In genomic region chr4:120697799-120698484, GRCm38 (mm10) we compare ENCODE assay signal across 9 mouse cellular contexts. TPM values are rescaled to one million over a fixed set of nuclear protein-coding genes. Genes with fewer than 3 reads are reported as not detected.
DNase-seq lines count a peak whose midpoint lies in the region; ATAC-seq lines count a peak whose summit lies in the region.
"Had no signal": no experiment of that assay in that cellular context is flagged by ENCODE, and none has a peak within 500 bp of the region (broad histone marks: within the 10 kb centered on the region; RNA-seq: fewer than 3 reads in every experiment).

No protein-coding gene starts in this region.

- H3K27me3 ChIP-seq in heart, embryonic 15.5 days, result peaks cover 60% of the 10 kb centered on the region
- H3K27me3 ChIP-seq in intestine, embryonic 14.5 days (replicated peaks; ENCODE audit: control insufficient read depth, insufficient read depth, low read length), result peaks cover 16% of the 10 kb centered on the region
- peaks cover 43% of the 10 kb centered on the region for H3K27me3 ChIP-seq in midbrain, embryonic 13.5 days

- H3K36me3 ChIP-seq in heart, embryonic 15.5 days, result no peaks in the 10 kb centered on the region
- H3K36me3 ChIP-seq in intestine, embryonic 14.5 days (ENCODE audit: control insufficient read depth, insufficient read depth, low read length), result no peaks in the 10 kb centered on the region
- H3K36me3 ChIP-seq in midbrain, embryonic 13.5 days, result peaks cover 2% of the 10 kb centered on the region; the same call in 1 of the 2 replicates

- WGBS in heart, embryonic 15.5 days, result 17% methylated on average over 35 of the region's 35 CpGs
- WGBS in intestine, embryonic 14.5 days, result 17% methylated on average over 35 of the region's 35 CpGs
- WGBS in midbrain, embryonic 13.5 days, result 18% methylated on average over 35 of the region's 35 CpGs

- H3K27ac ChIP-seq in heart, embryonic 15.5 days, result no peak overlapping the region
- H3K27ac ChIP-seq in intestine, embryonic 14.5 days (ENCODE audit: low read depth), result no peak overlapping the region
- no peak overlapping the region for H3K27ac ChIP-seq in midbrain, embryonic 13.5 days

- peak overlapping the region; percentile 15; the same call in 1 of the 2 replicates for H3K4me2 ChIP-seq in heart, embryonic 15.5 days
- H3K4me2 ChIP-seq in intestine, embryonic 14.5 days (ENCODE audit: low read length), result peak overlapping the region; percentile 33
- peak overlapping the region; percentile 34 for H3K4me2 ChIP-seq in midbrain, embryonic 13.5 days (replicated peaks)

- H3K9me3 ChIP-seq in heart, embryonic 15.5 days (replicated peaks), result no peaks in the 10 kb centered on the region
- H3K9me3 ChIP-seq in intestine, embryonic 14.5 days (ENCODE audit: control insufficient read depth, low read length), result no peaks in the 10 kb centered on the region
- H3K9me3 ChIP-seq in midbrain, embryonic 13.5 days, result no peaks in the 10 kb centered on the region

- H3K4me1 ChIP-seq in heart, embryonic 15.5 days (replicated peaks), result 0 out of 2 replicates have a peak, but pooled peaks cover 2% of the 10 kb centered on the region
- no peaks in the 10 kb centered on the region; the same call in 1 of the 2 replicates for H3K4me1 ChIP-seq in intestine, embryonic 14.5 days (replicated peaks; ENCODE audit: control insufficient read depth, insufficient read depth, low read length)
- 0 out of 2 replicates have a peak, but pooled peaks cover 4% of the 10 kb centered on the region for H3K4me1 ChIP-seq in midbrain, embryonic 13.5 days (replicated peaks)

- no peak overlapping the region for H3K4me3 ChIP-seq in heart, embryonic 15.5 days
- 0 out of 2 replicates have a peak overlapping the region, but pooled peaks have one; percentile 2 for H3K4me3 ChIP-seq in intestine, embryonic 14.5 days (ENCODE audit: low read depth, low read length)
- H3K4me3 ChIP-seq in midbrain, embryonic 13.5 days (replicated peaks), result no peak overlapping the region

- H3K9ac ChIP-seq in heart, embryonic 15.5 days, result no peak overlapping the region
- no peak overlapping the region for H3K9ac ChIP-seq in intestine, embryonic 14.5 days (ENCODE audit: low read length)
- no peak overlapping the region for H3K9ac ChIP-seq in midbrain, embryonic 13.5 days (replicated peaks)

- no peak for DNase-seq in heart, adult 9 months (ENCODE audit: low spot score in 2 of 2)
- no peak for DNase-seq in intestine, embryonic 14.5 days (ENCODE audit: low spot score)
- DNase-seq in frontal cortex, postnatal 25 days (ENCODE audit: low spot score in 2 of 2), result no peak
- DNase-seq in cerebellum, adult 11-12 months, result no peak
- DNase-seq: right cerebral cortex, adult 18-20 months had no signal

- no peak; the same call in 1 of the 2 replicates for ATAC-seq in heart, embryonic 15.5 days (replicated peaks; ENCODE audit: insufficient number of reproducible peaks, insufficient read depth, low FRiP score, low read depth)
- peak; percentile 19; the same call in 1 of the 2 replicates for ATAC-seq in common myeloid progenitor, adult 5-6 weeks (replicated peaks; ENCODE audit: low read depth, poor library complexity, severe bottlenecking)
- peak; percentile 60; the same call in 1 of the 2 replicates for ATAC-seq in intestine, embryonic 14.5 days (replicated peaks; ENCODE audit: low FRiP score, low TSS enrichment, low read depth)
- peak; percentile 58 for ATAC-seq in midbrain, embryonic 13.5 days
- no peak for ATAC-seq in granulocyte monocyte progenitor cell, adult 5-6 weeks (replicated peaks; ENCODE audit: poor library complexity, severe bottlenecking)

RNA-seq across cellular contexts. Expression of gene Cited4, which starts 31.6 kb away (rescaled TPM):
- polyA plus RNA-seq in heart, embryonic 15.5 days (2015; fragmentation: Nextera tagmentation; extraction: Ambion mirVana), result 21.5 and 26.4 TPM in 2 replicates
- total RNA-seq in common myeloid progenitor, adult 5-6 weeks (2017), result 3.4 and 5.3 TPM in 2 replicates
- 0.77 and 1.2 TPM in 2 replicates for polyA plus RNA-seq in intestine, embryonic 14.5 days (2014; fragmentation: Nextera tagmentation; extraction: Ambion mirVana)
- 0.37 and 0.92 TPM in 2 replicates for polyA plus RNA-seq in midbrain, embryonic 13.5 days (2015; fragmentation: Nextera tagmentation; extraction: Ambion mirVana)
- total RNA-seq in granulocyte monocyte progenitor cell, adult 5-6 weeks (2014; fragmentation: Nextera tagmentation), result 4.4 TPM in 2 replicates
- total RNA-seq in granulocyte monocyte progenitor cell, adult 5-6 weeks (2017), result 2.1 and 2.4 TPM in 2 replicates

RNA-seq across cellular contexts. Expression of gene Kcnq4, which starts 50.5 kb away (rescaled TPM):
- 0.64 and 0.99 TPM in 2 replicates for polyA plus RNA-seq in heart, embryonic 15.5 days (2015; fragmentation: Nextera tagmentation; extraction: Ambion mirVana)
- not detected in 2 replicates for total RNA-seq in common myeloid progenitor, adult 5-6 weeks (2017)
- 2.1 and 2.7 TPM in 2 replicates for polyA plus RNA-seq in intestine, embryonic 14.5 days (2014; fragmentation: Nextera tagmentation; extraction: Ambion mirVana)
- polyA plus RNA-seq in midbrain, embryonic 13.5 days (2015; fragmentation: Nextera tagmentation; extraction: Ambion mirVana), result 3.2 and 3.9 TPM in 2 replicates
- 0.96 TPM in 1 of 2 replicates, not detected in the other for total RNA-seq in granulocyte monocyte progenitor cell, adult 5-6 weeks (2014; fragmentation: Nextera tagmentation)
- not detected in 2 replicates for total RNA-seq in granulocyte monocyte progenitor cell, adult 5-6 weeks (2017)

Comparison
In these comparisons a context has a peak if more than half of its experiments do, and no peak if none do; other contexts are left out.
1. ATAC-seq: peak in common myeloid progenitor, adult 5-6 weeks (single experiment), intestine, embryonic 14.5 days (single experiment) and midbrain, embryonic 13.5 days (single experiment); none in heart, embryonic 15.5 days (single experiment) and granulocyte monocyte progenitor cell, adult 5-6 weeks (single experiment).
2. RNA of gene Cited4, which starts 31.6 kb away (polyA plus RNA-seq): 21.5 to 26.4 TPM in heart, embryonic 15.5 days; 0.77 to 1.2 TPM in intestine, embryonic 14.5 days and 0.37 to 0.92 TPM in midbrain, embryonic 13.5 days; every median in the first group is over 10 times any median in the second.
3. Peak in every context shown above with its lines, with median percentiles within 50 percentile points of each other: H3K4me2 ChIP-seq.